Mouse (Mus musculus) gonadal fat pad, adult 2 months (tissue): Measurements from ENCODE around the gene Gm15128. TPM values are rescaled to one million over a fixed set of nuclear protein-coding genes. Genes with fewer than 3 reads are reported as not detected.
"Not testable (repeated sequence)": the region's sequence is repeated elsewhere in the genome, so short reads cannot be mapped to it uniquely, and the experiment has no call there.

Experiments
- DNase-seq: peaks from one replicate; pipeline ENCODE4 v3.0.0-alpha.2; 2012; ENCODE audit warnings: low read depth
- polyA plus RNA-seq: library from polyadenylated mRNA; depleted of rRNA; stranded (reverse); fragments of >200 nt; gene quantifications from 2 replicates; pipeline ENCODE4 v1.2.3, GENCODE M21; 2012; rRNA removed

Gene Gm15128
- polyA plus RNA-seq: not detected in 2 replicates

- DNase-seq: not testable (repeated sequence)
Observed at GRCm38 (mm10) chrX:147765691-147766090, at the start of gene Gm15128. Gm15128 (plus strand) TSS chrX:147765991.

Other genes with a start within 250 kb of the Gm15128 start
- gene Lrch2, start 211.9 kb upstream of the Gm15128 start, polyA plus RNA-seq: 0.33 and 0.34 TPM in 2 replicates
- gene Gm15080, start 227.0 kb downstream of the Gm15128 start, polyA plus RNA-seq: not detected in 2 replicates